Mouse (Mus musculus) embryonic facial prominence, embryonic 15.5 days (tissue): ENCODE measurements at regions not wholly inside any gene's neighbourhood (a gene's known extent, or its start where the extent isn't known, plus 50 kb on each side); places are given as distances from the start of the nearest gene placed in this dataset.

Experiments
- ATAC-seq: fragments of 200-750 bp; cut with Nextera tagmentation; 2 replicates; pipeline ENCODE4 v1.8.0; 2017; ENCODE audit warnings: low read depth, moderate TSS enrichment; ENCODE audit not compliant: insufficient number of reproducible peaks, low FRiP score, low TSS enrichment
- H3K27ac ChIP-seq: fragments of 300-500 bp; sonication (generic); replicated peaks from 2 replicates; pipeline ENCODE4 v1.5.1; 2015; ENCODE audit warnings: mild to moderate bottlenecking, inconsistent platforms
- H3K27me3 ChIP-seq: fragments of 300-500 bp; sonication (generic); 2 replicates; pipeline ENCODE4 v1.6.1; 2015; ENCODE audit warnings: inconsistent platforms
- H3K36me3 ChIP-seq: fragments of 300-500 bp; sonication (generic); 2 replicates; pipeline ENCODE4 v1.6.1; 2015; ENCODE audit warnings: mild to moderate bottlenecking, inconsistent platforms
- H3K4me1 ChIP-seq: fragments of 300-500 bp; sonication (generic); 2 replicates; pipeline ENCODE4 v1.6.1; 2015; ENCODE audit warnings: inconsistent platforms
- H3K4me2 ChIP-seq: fragments of 300-500 bp; sonication (generic); replicated peaks from 2 replicates; pipeline ENCODE4 v1.6.1; 2015; ENCODE audit warnings: mild to moderate bottlenecking, inconsistent platforms
- H3K4me3 ChIP-seq: fragments of 300-500 bp; sonication (generic); replicated peaks from 2 replicates; pipeline ENCODE4 v1.5.1; 2015; ENCODE audit warnings: mild to moderate bottlenecking, inconsistent platforms
- H3K9ac ChIP-seq: fragments of 300-500 bp; sonication (generic); 2 replicates; pipeline ENCODE4 v1.6.1; 2015; ENCODE audit warnings: inconsistent platforms
- H3K9me3 ChIP-seq: fragments of 300-500 bp; sonication (generic); replicated peaks from 2 replicates; pipeline ENCODE4 v1.6.1; 2016; ENCODE audit warnings: inconsistent platforms
- WGBS: fragments of 180-500 bp; shearing (Covaris S2); methylation state at CpG from one replicate; pipeline ENCODE4 v1.1.7; 2015; 5-methylcytosine and 5-hydroxymethylcytosine counted together

DNA sequence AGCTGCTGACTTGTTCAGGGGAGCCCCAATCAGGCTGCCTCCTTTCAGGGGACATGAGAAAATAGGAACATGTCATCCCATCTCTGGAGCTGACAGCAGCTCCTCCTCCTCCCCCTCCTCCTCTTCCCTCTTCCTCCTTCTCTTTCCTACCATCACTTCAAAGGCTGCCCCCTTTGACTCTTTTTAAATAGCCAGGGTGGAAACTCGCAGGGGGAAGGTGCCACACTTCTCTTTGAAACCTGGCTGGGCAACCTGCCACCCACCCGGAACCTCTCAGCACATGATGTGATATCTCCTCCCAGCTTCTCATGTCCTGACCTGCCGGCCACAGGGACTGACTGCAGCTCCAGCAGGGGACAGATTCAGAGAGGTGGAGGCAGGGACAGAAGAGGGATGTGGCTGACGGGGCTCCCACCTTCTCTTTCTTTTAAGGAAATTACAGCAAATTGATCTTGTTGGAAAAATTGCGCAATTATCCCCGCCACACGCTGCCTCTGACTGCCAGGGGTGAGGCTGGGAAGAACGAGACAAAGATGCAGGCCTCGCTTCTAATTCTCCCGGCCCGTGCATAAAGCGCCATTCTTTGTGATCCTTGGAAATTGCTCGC, 399.6 kb upstream of the Kazn start:
- Histone ChIP-seq H3K4me1 (peaks cover 16% of the 10 kb centered on the region), H3K36me3 (no peaks in the 10 kb centered on the region), H3K9me3 (no peaks in the 10 kb centered on the region), H3K4me3 (no peak overlapping the region), H3K9ac (no peak overlapping the region), H3K27ac (peak overlapping the region; percentile 8; the same call in 1 of the 2 replicates), H3K4me2 (no peak overlapping the region), H3K27me3 (no peaks in the 10 kb centered on the region)
- WGBS: 36% methylated on average over 13 of the region's 13 CpGs
- ATAC-seq: peak; percentile 22; the same call in 1 of the 2 replicates

- no peaks in the 10 kb centered on the region for H3K27me3 ChIP-seq
- H3K4me2 ChIP-seq: no peak overlapping the region
- WGBS: 79% methylated on average over 4 of the region's 4 CpGs
- no peak overlapping the region for H3K9ac ChIP-seq
- H3K4me3 ChIP-seq: no peak overlapping the region
- H3K27ac ChIP-seq: no peak overlapping the region
- no peak for ATAC-seq
- H3K9me3 ChIP-seq: no peaks in the 10 kb centered on the region
- H3K36me3 ChIP-seq: no peaks in the 10 kb centered on the region
- H3K4me1 ChIP-seq: peaks cover 16% of the 10 kb centered on the region
These were observed 398.9 kb upstream of the Kazn start for GRCm38 (mm10) chr4:142638057-142638456.

DNA sequence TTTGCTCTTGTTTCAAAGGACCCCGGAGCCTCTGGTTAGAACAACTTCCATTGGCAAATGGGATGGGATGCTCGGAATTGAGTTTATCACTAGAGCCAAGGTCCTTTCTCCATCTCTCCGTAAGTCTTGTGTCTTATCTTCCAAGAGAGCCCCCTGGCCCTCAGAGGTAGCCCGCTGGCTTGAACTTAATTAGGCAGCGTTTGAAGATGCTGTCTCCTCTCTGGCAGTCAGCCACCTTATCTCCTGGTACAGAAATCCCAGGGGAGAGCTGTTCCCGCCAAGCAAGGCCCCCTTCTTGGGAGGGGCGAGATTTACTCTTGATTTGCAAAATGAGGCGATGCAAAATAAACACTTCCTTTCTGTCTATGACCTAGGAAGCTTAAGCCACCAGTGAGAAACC, 395.2 kb upstream of the Kazn start:
- ATAC-seq: no peak
- no peaks in the 10 kb centered on the region for H3K9me3 ChIP-seq
- H3K9ac ChIP-seq: no peak overlapping the region
- no peaks in the 10 kb centered on the region for H3K27me3 ChIP-seq
- H3K36me3 ChIP-seq: no peaks in the 10 kb centered on the region
- 60% methylated on average over 8 of the region's 8 CpGs for WGBS
- H3K27ac ChIP-seq: no peak overlapping the region; the same call in 1 of the 2 replicates
- no peak overlapping the region for H3K4me2 ChIP-seq
- H3K4me1 ChIP-seq: peaks cover 16% of the 10 kb centered on the region
- H3K4me3 ChIP-seq: no peak overlapping the region

DNA sequence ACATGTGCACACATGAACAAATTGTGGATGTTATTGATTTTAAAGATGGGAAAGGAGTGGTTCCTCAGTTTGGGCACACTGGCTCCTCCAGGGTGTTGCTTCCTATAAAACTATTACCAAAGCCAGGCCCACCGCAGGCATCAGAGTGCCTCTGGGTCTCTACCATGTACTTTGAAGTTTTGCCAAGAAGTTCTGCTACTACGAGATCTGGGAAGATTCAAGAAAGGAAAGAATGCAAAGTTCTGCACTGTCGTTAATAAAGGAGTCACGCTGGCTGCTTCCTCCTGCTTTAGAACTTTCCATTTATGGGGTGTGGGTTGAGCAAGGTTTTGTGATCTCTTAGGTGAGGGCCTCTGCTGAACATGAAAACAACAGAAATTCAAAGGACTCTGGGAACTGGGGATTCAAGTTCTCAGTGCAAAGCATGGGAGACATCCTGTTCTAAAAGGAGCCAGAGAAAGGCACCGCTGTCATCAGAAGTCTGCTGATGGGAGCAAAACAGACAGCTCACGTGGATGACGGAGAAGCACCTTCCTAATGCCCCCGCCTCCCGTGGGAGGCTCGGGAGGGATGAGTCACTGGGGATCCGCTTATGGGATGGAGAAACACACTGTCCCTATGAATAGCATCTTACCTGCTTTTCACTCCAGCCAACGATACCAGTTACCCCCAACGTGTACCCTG, 394.6 kb upstream of the Kazn start:
- H3K4me1 ChIP-seq: peaks cover 13% of the 10 kb centered on the region
- 51% methylated on average over 13 of the region's 13 CpGs for WGBS
- no peak overlapping the region; the same call in 1 of the 2 replicates for H3K27ac ChIP-seq
- ATAC-seq: no peak
- no peaks in the 10 kb centered on the region for H3K27me3 ChIP-seq
- no peak overlapping the region for H3K4me2 ChIP-seq
- H3K9me3 ChIP-seq: no peaks in the 10 kb centered on the region
- H3K4me3 ChIP-seq: no peak overlapping the region
- H3K36me3 ChIP-seq: no peaks in the 10 kb centered on the region
- H3K9ac ChIP-seq: no peak overlapping the region

GRCm38 (mm10) chr4:142626503-142627194, 387.4 kb upstream of the Kazn start:
- Histone ChIP-seq H3K27ac (no peak overlapping the region), H3K4me2 (no peak overlapping the region), H3K9ac (no peak overlapping the region), H3K4me3 (no peak overlapping the region), H3K9me3 (no peaks in the 10 kb centered on the region), H3K27me3 (no peaks in the 10 kb centered on the region), H3K4me1 (peaks cover 7% of the 10 kb centered on the region), H3K36me3 (no peaks in the 10 kb centered on the region)
- WGBS: 82% methylated on average over 8 of the region's 8 CpGs
- ATAC-seq: no peak

DNA sequence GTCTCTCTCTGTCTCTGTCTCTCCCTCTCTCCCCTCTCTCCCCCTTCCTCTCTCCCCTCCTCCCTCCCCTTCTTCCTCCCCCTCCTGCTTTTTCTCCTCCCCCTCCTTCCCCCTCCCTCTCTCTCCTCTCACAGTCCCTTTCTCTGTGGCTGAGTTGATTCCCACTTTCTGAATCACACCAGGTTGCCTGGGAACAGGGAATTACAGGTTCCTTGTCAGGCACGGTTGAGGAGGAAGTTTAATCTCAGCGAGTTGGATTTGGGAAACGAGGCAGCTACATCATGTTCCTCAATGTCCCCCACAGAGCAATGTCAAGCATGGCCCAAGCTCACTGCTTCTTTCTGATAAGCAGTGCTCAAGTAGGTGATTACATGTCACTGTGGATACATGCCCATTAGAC, 386.3 kb upstream of the Kazn start:
- Histone ChIP-seq H3K36me3 (no peaks in the 10 kb centered on the region), H3K4me2 (no peak overlapping the region), H3K9ac (no peak overlapping the region), H3K4me1 (peaks cover 7% of the 10 kb centered on the region), H3K4me3 (no peak overlapping the region), H3K9me3 (no peaks in the 10 kb centered on the region), H3K27ac (no peak overlapping the region), H3K27me3 (no peaks in the 10 kb centered on the region)
- WGBS: 54% methylated on average over 3 of the region's 3 CpGs
- no peak for ATAC-seq

DNA sequence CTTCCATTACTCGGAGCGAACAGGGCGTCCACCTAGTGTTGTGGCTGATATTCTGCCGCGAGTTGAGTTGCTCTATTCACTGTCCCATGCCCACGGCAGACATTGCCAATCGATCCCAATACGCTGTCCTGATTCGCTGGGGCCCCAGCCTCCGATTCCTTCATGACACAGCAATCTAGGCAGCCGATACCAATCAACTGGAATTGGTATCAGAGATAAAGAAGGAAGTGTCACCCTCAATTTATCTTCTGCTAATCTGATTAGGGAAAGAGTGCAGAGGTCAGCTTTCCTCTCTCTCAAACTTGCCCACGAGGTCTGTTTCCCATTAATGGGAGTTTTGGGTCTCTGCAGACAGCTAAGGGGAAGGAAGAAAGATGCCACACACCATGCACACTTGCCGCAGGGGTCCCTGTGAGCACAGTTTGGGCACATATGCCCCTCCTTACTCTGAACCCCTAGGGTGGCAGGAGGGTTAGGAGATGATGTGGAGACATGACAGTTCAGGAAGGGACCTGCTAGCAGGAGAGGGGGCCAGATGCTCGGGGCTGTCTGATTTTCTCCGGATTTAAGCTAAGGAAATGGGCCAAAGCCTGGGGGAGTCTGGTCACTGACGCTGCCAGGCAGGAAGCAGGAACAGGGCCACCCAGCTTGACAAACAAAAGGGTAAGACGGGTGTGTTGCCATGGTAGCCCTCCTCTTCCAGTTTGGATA, 383.1 kb upstream of the Kazn start:
- Histone ChIP-seq H3K9ac (no peak overlapping the region), H3K9me3 (no peaks in the 10 kb centered on the region), H3K36me3 (no peaks in the 10 kb centered on the region), H3K27ac (no peak overlapping the region), H3K4me1 (peaks cover 13% of the 10 kb centered on the region), H3K4me3 (no peak overlapping the region), H3K4me2 (no peak overlapping the region), H3K27me3 (no peaks in the 10 kb centered on the region)
- 27% methylated on average over 17 of the region's 17 CpGs for WGBS
- no peak for ATAC-seq

- no peaks in the 10 kb centered on the region for H3K36me3 ChIP-seq
- no peak overlapping the region for H3K9ac ChIP-seq
- no peak for ATAC-seq
- no peak overlapping the region for H3K4me3 ChIP-seq
- H3K9me3 ChIP-seq: no peaks in the 10 kb centered on the region
- WGBS: 66% methylated on average over 8 of the region's 8 CpGs
- H3K4me1 ChIP-seq: peaks cover 13% of the 10 kb centered on the region
- H3K27ac ChIP-seq: no peak overlapping the region
- H3K4me2 ChIP-seq: no peak overlapping the region
- no peaks in the 10 kb centered on the region for H3K27me3 ChIP-seq
These were observed 380.2 kb upstream of the Kazn start for GRCm38 (mm10) chr4:142619396-142619795.

DNA sequence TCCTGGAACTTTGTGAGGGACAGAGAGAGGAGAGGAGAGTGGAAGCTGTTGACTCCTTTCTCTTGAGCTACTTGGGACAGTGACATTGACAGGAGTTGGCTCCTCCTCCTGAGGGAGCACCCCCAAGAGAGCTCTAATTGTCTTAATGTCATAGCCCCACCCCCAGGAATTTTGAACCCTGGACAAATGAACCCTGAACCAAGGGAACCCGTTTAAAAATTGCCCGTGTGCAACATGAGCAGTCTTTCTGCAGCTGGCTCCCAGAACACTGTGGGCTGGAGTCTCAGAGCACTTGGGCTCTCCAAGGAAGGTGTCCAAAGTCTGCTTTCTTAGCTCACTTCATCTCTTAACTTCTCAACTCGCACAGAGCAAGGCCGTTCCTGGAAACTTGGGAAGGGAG, 379.6 kb upstream of the Kazn start:
- H3K4me2 ChIP-seq: no peak overlapping the region
- 17% methylated on average over 4 of the region's 4 CpGs for WGBS
- H3K4me1 ChIP-seq: peaks cover 13% of the 10 kb centered on the region
- no peaks in the 10 kb centered on the region for H3K9me3 ChIP-seq
- no peak overlapping the region for H3K9ac ChIP-seq
- no peaks in the 10 kb centered on the region for H3K27me3 ChIP-seq
- ATAC-seq: no peak
- no peak overlapping the region for H3K27ac ChIP-seq
- no peaks in the 10 kb centered on the region for H3K36me3 ChIP-seq
- no peak overlapping the region for H3K4me3 ChIP-seq

GRCm38 (mm10) chr4:142617676-142618075, 378.5 kb upstream of the Kazn start:
- peaks cover 11% of the 10 kb centered on the region for H3K4me1 ChIP-seq
- no peak overlapping the region for H3K27ac ChIP-seq
- ATAC-seq: no peak
- no peak overlapping the region for H3K4me2 ChIP-seq
- no peaks in the 10 kb centered on the region for H3K27me3 ChIP-seq
- H3K9me3 ChIP-seq: no peaks in the 10 kb centered on the region
- H3K4me3 ChIP-seq: no peak overlapping the region
- no peaks in the 10 kb centered on the region for H3K36me3 ChIP-seq
- no peak overlapping the region for H3K9ac ChIP-seq
- 64% methylated on average over 5 of the region's 5 CpGs for WGBS

GRCm38 (mm10) chr4:142616901-142617300, 377.7 kb upstream of the Kazn start:
- Histone ChIP-seq H3K4me3 (no peak overlapping the region), H3K4me1 (peaks cover 6% of the 10 kb centered on the region), H3K27me3 (no peaks in the 10 kb centered on the region), H3K4me2 (no peak overlapping the region), H3K9ac (no peak overlapping the region), H3K27ac (no peak overlapping the region), H3K9me3 (no peaks in the 10 kb centered on the region), H3K36me3 (no peaks in the 10 kb centered on the region)
- WGBS: 62% methylated on average over 7 of the region's 7 CpGs
- ATAC-seq: no peak
